Mouse (Mus musculus) erythroblast, embryonic 14.5 days (primary cell): ENCODE measurements around the gene Trim15. TPM values are rescaled to one million over a fixed set of nuclear protein-coding genes. Genes with fewer than 3 reads are reported as not detected.
A peak's percentile ranks its signal among the peaks of the same experiment; 100 is the strongest.
"Not testable (repeated sequence)": the region's sequence is repeated elsewhere in the genome, so short reads cannot be mapped to it uniquely, and the experiment has no call there.

Experiments used
- H3K27me3 ChIP-seq: 2 replicates; pipeline ENCODE4 v1.6.1; 2012; ENCODE audit warnings: inconsistent platforms; ENCODE audit not compliant: control insufficient read depth
- H3K36me3 ChIP-seq: 2 replicates; pipeline ENCODE4 v1.6.1; 2012; ENCODE audit warnings: mild to moderate bottlenecking, inconsistent platforms; ENCODE audit not compliant: control insufficient read depth
- H3K4me1 ChIP-seq: 2 replicates; pipeline ENCODE4 v1.6.1; 2012; ENCODE audit warnings: inconsistent platforms; ENCODE audit not compliant: control insufficient read depth
- H3K4me3 ChIP-seq: replicated peaks from 2 replicates; pipeline ENCODE3; 2012; ENCODE audit warnings: moderate library complexity, mild to moderate bottlenecking, inconsistent platforms
- H3K9me3 ChIP-seq: 2 replicates; pipeline ENCODE4 v1.6.1; 2012; ENCODE audit warnings: low read length, inconsistent platforms, mixed read lengths; ENCODE audit not compliant: control insufficient read depth
- GATA1 ChIP-seq: IDR thresholded peaks from 2 replicates; pipeline ENCODE4 v1.6.1; 2012; ENCODE audit warnings: low read length, inconsistent platforms, mixed read lengths
- TAL1 ChIP-seq: IDR thresholded peaks from 3 replicates; pipeline ENCODE4 v1.6.1; 2012; ENCODE audit warnings: low read length, inconsistent platforms, mixed read lengths
- polyA plus RNA-seq: library from polyadenylated mRNA; stranded (reverse); fragments of >175 nt; gene quantifications from 2 replicates; pipeline ENCODE4 v1.2.3, GENCODE M21; 2012

Trim15 gene
- polyA plus RNA-seq, 1 experiment: 0.08 TPM

- H3K27me3 ChIP-seq: peaks cover 15% of the 10 kb centered on the region
- H3K36me3 ChIP-seq: peaks cover 2% of the 10 kb centered on the region
- peaks cover 32% of the 10 kb centered on the region for H3K4me1 ChIP-seq
- H3K4me3 ChIP-seq: peak within 1 kb of the TSS; percentile 84
- no peak for TF ChIP-seq TAL1
- TF ChIP-seq GATA1: no peak
- no peaks in the 10 kb centered on the region for H3K9me3 ChIP-seq
Observed at GRCm38 (mm10) chr17:36836874-36837647, 29.9 kb downstream of the Trim15 start, which contains the start of gene Trim26. TSS of gene Trim26 (plus strand) at chr17:36837134.

GRCm38 (mm10) chr17:36836427-36836812 is 30.6 kb downstream of the Trim15 start:
- peaks cover 32% of the 10 kb centered on the region for H3K4me1 ChIP-seq
- no peak for TF ChIP-seq GATA1

DNA sequence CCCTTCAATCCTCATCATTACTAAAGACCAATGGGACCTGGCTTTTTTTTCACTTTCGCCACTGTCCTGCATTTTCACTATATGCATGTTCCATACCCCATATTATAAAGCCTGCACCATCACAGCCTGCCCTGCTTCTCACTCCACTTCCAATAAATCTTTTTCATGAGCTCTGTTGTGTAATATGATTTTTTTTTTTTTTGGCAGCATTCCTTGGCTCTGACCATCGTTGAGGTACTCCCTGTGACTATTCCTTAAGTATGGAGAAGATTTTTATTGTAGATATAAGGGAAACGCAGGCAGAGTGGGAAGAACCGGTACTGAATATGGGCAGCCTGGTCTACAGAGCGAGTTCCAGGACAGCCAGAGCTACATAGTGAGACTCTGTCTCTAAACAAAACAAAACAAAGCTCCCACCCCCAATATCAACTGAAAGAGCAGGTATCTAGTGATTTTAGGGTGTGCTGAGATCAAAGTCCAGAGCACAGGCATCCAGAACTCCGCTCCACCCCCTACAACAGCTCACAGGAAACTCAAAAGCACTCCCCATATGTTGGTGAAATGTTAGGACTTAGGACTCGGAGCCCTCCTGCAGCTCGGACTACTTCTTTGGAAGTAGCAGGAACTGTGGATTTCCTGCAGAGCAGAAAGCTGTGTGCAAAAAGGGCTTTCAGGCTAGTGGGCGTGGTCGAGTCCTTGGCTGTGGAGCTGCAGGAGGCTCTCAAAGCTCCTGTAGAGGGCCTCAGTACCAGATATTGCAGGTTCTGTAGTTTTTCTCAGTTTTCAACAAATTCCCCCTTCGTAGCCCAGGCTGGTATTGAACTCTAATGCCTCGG is 31.2 kb downstream of the Trim15 start:
- peak overlapping the region; percentile 84 for H3K4me3 ChIP-seq

More at GRCm38 (mm10) chr17:36836427-36836812, 30.6 kb downstream of the Trim15 start:
- H3K27me3 ChIP-seq: peaks cover 15% of the 10 kb centered on the region
- peak overlapping the region; percentile 84 for H3K4me3 ChIP-seq
- no peaks in the 10 kb centered on the region for H3K9me3 ChIP-seq
- peaks cover 2% of the 10 kb centered on the region for H3K36me3 ChIP-seq

DNA sequence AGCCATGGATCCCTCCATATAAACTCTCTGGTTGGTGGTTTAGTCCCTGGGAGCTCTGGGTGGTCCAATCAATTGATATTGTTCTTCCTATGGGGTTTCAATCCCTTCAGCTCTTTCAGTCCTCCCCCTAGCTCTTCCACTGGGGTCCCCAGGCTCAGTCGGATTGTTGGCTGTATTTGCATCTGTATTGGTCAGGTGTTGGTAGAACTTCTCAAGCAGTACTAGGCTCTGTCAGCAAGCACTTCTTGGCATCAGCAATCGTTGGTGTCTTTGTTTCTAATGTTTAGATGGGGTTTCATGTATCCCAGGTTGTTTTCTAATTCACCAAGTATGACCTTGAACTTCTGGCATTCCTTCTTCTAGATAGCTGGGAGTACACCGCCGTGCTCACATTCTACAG is 34.3 kb downstream of the Trim15 start:
- TF ChIP-seq GATA1 (no peak), TAL1 (no peak)
- Histone ChIP-seq H3K4me3 (no peak overlapping the region), H3K36me3 (no peaks in the 10 kb centered on the region), H3K27me3 (peaks cover 27% of the 10 kb centered on the region), H3K4me1 (peaks cover 23% of the 10 kb centered on the region), H3K9me3 (no peaks in the 10 kb centered on the region)

More for the DNA sequence above, 31.2 kb downstream of the Trim15 start:
- peaks cover 32% of the 10 kb centered on the region for H3K4me1 ChIP-seq
- no peaks in the 10 kb centered on the region for H3K9me3 ChIP-seq
- H3K27me3 ChIP-seq: peaks cover 15% of the 10 kb centered on the region
- peaks cover 2% of the 10 kb centered on the region for H3K36me3 ChIP-seq
- TF ChIP-seq GATA1: no peak
- no peak for TF ChIP-seq TAL1

DNA sequence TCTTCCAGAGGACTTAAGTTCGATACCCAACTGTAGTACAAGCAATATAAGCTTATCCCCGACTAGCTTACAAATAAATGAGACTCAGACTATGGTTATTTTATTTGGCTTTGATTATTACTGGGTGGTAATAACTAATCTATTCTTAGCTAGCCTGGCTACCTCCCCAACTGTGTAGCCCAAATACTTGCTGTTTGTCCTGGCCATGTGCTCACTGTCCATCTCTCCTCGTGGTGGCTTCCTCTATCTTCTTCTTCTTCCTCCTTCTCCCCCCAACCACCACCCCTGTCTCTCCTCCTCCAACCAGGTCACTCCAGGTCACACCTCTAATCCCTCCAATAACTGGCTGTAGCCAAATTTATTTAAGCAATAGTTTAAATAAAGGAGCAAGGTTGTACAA is 36.5 kb downstream of the Trim15 start:
- Histone ChIP-seq H3K4me3 (no peak overlapping the region), H3K4me1 (peaks cover 4% of the 10 kb centered on the region), H3K9me3 (no peaks in the 10 kb centered on the region), H3K27me3 (peaks cover 27% of the 10 kb centered on the region), H3K36me3 (no peaks in the 10 kb centered on the region)
- no peak for TF ChIP-seq GATA1
- TF ChIP-seq TAL1: no peak

DNA sequence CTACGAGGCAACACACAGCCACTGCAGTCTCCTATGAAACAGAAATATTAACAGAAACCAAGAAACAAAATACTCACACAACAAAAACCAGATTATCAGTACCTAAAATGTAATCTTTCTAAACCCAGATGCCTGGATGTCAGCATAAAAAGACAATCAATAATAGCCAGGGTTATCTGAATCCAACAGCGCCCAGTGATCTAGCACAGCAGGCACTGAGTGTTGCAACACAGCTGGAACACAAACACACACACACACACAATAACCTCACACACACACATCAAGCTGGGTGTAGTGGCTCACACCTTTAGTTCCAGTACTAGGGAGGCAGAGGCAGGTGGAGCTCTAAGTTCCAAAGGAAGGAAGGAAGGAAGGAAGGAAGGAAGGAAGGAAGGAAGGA is 38.5 kb downstream of the Trim15 start:
- Histone ChIP-seq H3K9me3 (no peaks in the 10 kb centered on the region), H3K27me3 (peaks cover 20% of the 10 kb centered on the region), H3K4me3 (no peak overlapping the region), H3K36me3 (no peaks in the 10 kb centered on the region), H3K4me1 (peaks cover 4% of the 10 kb centered on the region)
- TF ChIP-seq TAL1: no peak
- TF ChIP-seq GATA1: no peak

- H3K27me3 ChIP-seq: peaks cover 12% of the 10 kb centered on the region
- H3K36me3 ChIP-seq, H3K9me3 ChIP-seq, H3K4me3 ChIP-seq, H3K4me1 ChIP-seq: not testable (repeated sequence)
Observed at GRCm38 (mm10) chr17:36826002-36826401, 41.0 kb downstream of the Trim15 start.

- no peak overlapping the region for H3K4me3 ChIP-seq
- TF ChIP-seq GATA1 (no peak), TAL1 (no peak)
- peaks cover 4% of the 10 kb centered on the region for H3K4me1 ChIP-seq
- peaks cover 12% of the 10 kb centered on the region for H3K27me3 ChIP-seq
- H3K36me3 ChIP-seq: no peaks in the 10 kb centered on the region
- H3K9me3 ChIP-seq: no peaks in the 10 kb centered on the region
Observed at GRCm38 (mm10) chr17:36825525-36825924, 41.5 kb downstream of the Trim15 start.

DNA sequence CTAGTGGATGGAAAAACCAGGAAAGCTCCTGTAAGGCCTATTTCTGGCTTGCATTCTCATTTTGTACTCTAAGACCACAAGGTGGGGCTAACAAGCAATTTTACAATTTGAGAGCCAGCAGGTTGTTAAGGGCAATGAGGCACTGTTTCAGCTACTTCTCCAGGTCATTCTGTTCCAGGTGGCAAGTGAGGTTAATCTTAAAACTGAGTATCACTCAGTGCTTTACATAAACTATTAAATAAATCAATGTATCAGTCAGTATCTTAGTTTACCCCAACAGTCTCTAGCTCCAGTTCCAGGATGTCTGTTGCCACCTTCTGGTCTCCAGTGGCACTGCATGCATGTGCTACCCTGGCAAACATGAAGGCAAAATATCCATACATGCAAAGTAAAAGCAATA is 43.0 kb downstream of the Trim15 start:
- Histone ChIP-seq H3K27me3 (peaks cover 6% of the 10 kb centered on the region), H3K4me1 (peaks cover 4% of the 10 kb centered on the region), H3K9me3 (no peaks in the 10 kb centered on the region), H3K36me3 (no peaks in the 10 kb centered on the region), H3K4me3 (no peak overlapping the region)
- TF ChIP-seq TAL1 (no peak), GATA1 (no peak)
